Mouse (Mus musculus) small intestine, adult 10 weeks (tissue): ENCODE data around the gene Nkx6-2. TPM values are rescaled to one million over a fixed set of nuclear protein-coding genes. Genes with fewer than 3 reads are reported as not detected.

Experiments
- polyA plus RNA-seq: library from polyadenylated mRNA; stranded (reverse); fragments of 350-450 nt; fragmentation: Illumina TruSeq; extraction: RNeasy Lipid Tissue Mini Kit (QIAGEN cat#74804); gene quantifications from one replicate; pipeline ENCODE4 v1.2.3, GENCODE M21; 2014; ENCODE audit warnings: low replicate concordance

Nkx6-2 gene
- not detected for polyA plus RNA-seq

GRCm38 (mm10) chr7:139582595-139582994, at the start of gene Nkx6-2:
Gene Nkx6-2, minus strand, starts transcription at chr7:139582797.

Other genes with a start within 250 kb of the Nkx6-2 start
- 27.8 TPM for gene Inpp5a, start 193.7 kb downstream of the Nkx6-2 start, polyA plus RNA-seq
- not detected for gene Cfap46, start 101.0 kb upstream of the Nkx6-2 start, polyA plus RNA-seq